Mouse (Mus musculus) heart, embryonic 15.5 days (tissue): ENCODE data around the gene Lzts3. TPM values are rescaled to one million over a fixed set of nuclear protein-coding genes. Genes with fewer than 3 reads are reported as not detected.
"Not testable (repeated sequence)": the region's sequence is repeated elsewhere in the genome, so short reads cannot be mapped to it uniquely, and the experiment has no call there.

Experiments
- ATAC-seq: fragments of 200-750 bp; cut with Nextera tagmentation; replicated peaks from 2 replicates; pipeline ENCODE4 v1.8.0; 2017; ENCODE audit warnings: low read depth, moderate TSS enrichment; ENCODE audit not compliant: insufficient number of reproducible peaks, insufficient read depth, low FRiP score
- H3K27ac ChIP-seq: fragments of 300-500 bp; sonication (generic); 2 replicates; pipeline ENCODE4 v1.5.1; 2015; ENCODE audit warnings: mild to moderate bottlenecking, inconsistent platforms
- H3K27me3 ChIP-seq: fragments of 300-500 bp; sonication (generic); 2 replicates; pipeline ENCODE4 v1.6.1; 2015; ENCODE audit warnings: inconsistent platforms
- H3K36me3 ChIP-seq: fragments of 300-500 bp; sonication (generic); 2 replicates; pipeline ENCODE4 v1.6.1; 2015; ENCODE audit warnings: mild to moderate bottlenecking, inconsistent platforms
- H3K4me1 ChIP-seq: fragments of 300-500 bp; sonication (generic); replicated peaks from 2 replicates; pipeline ENCODE4 v1.6.1; 2015; ENCODE audit warnings: inconsistent platforms
- H3K4me2 ChIP-seq: fragments of 300-500 bp; sonication (generic); 2 replicates; pipeline ENCODE4 v1.6.1; 2015; ENCODE audit warnings: inconsistent platforms, mild to moderate bottlenecking, moderate library complexity
- H3K4me3 ChIP-seq: fragments of 300-500 bp; sonication (generic); 2 replicates; pipeline ENCODE4 v1.5.1; 2015; ENCODE audit warnings: mild to moderate bottlenecking, inconsistent platforms
- H3K9ac ChIP-seq: fragments of 300-500 bp; sonication (generic); 2 replicates; pipeline ENCODE4 v1.6.1; 2015; ENCODE audit warnings: mild to moderate bottlenecking, inconsistent platforms
- H3K9me3 ChIP-seq: fragments of 300-500 bp; sonication (generic); replicated peaks from 2 replicates; pipeline ENCODE4 v1.6.1; 2016; ENCODE audit warnings: inconsistent platforms
- WGBS: fragments of 180-500 bp; shearing (Covaris S2); methylation state at CpG from one replicate; pipeline ENCODE4 v1.1.7; 2015; ENCODE audit warnings: mixed read lengths; 5-methylcytosine and 5-hydroxymethylcytosine counted together
- polyA plus RNA-seq: library from polyadenylated mRNA; unstranded; fragments of >200 nt; fragmentation: Nextera tagmentation; extraction: Ambion mirVana; gene quantifications from 2 replicates; pipeline ENCODE4 v1.2.1, GENCODE M21; 2015

Lzts3 gene
- polyA plus RNA-seq, 1 experiment from 2014 or later, result 1.8 TPM

DNA sequence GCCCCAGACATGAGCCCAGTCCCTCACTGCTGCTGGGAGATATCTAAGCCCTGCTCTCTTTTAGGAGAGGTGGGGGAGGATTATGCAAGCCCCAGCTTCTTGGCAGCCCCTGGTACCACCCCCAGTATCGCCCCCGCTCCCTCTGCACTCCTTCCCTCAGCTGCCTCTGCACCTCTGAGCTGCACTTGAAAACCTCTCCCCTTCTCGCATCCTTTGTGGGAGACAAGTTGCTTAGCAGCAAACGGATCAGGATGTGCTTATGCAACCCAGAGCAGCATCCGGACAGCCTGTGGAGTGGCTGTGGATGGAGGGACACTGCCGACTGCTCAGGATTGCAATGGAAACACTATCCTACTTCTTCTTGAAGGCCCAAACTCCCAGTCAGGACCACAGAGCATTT, 14.9 kb upstream of the Lzts3 start:
- Histone ChIP-seq H3K9ac (no peak overlapping the region), H3K4me1 (no peaks in the 10 kb centered on the region), H3K4me2 (no peak overlapping the region), H3K27ac (no peak overlapping the region), H3K27me3 (no peaks in the 10 kb centered on the region), H3K4me3 (no peak overlapping the region), H3K36me3 (peaks cover 72% of the 10 kb centered on the region), H3K9me3 (no peaks in the 10 kb centered on the region)
- WGBS, result 82% methylated on average over 6 of the region's 6 CpGs
- ATAC-seq, result no peak

DNA sequence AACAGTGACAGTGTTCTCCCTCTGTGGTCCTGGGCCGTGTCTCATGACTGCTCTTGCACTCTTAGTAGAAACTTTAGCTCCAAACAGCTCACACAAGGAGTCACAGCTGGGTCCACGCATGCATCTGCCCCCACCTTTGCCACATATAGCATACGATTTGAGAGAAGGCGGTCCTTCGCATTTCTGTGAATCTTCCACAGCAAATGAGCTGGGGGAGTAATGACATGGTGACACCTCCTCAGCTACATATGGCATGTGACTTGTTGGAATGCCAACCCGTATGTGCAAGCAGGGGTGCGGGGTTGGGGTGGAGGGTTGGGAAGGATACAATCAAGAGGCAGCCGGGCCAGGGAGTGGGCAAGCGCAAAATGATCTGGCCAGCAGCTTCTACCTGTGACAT, 13.9 kb upstream of the Lzts3 start:
- Histone ChIP-seq H3K9ac (no peak overlapping the region), H3K4me3 (no peak overlapping the region), H3K4me1 (no peaks in the 10 kb centered on the region), H3K36me3 (peaks cover 70% of the 10 kb centered on the region), H3K27ac (no peak overlapping the region), H3K9me3 (no peaks in the 10 kb centered on the region), H3K27me3 (no peaks in the 10 kb centered on the region), H3K4me2 (no peak overlapping the region)
- 88% methylated on average over 9 of the region's 9 CpGs for WGBS
- ATAC-seq, result no peak

DNA sequence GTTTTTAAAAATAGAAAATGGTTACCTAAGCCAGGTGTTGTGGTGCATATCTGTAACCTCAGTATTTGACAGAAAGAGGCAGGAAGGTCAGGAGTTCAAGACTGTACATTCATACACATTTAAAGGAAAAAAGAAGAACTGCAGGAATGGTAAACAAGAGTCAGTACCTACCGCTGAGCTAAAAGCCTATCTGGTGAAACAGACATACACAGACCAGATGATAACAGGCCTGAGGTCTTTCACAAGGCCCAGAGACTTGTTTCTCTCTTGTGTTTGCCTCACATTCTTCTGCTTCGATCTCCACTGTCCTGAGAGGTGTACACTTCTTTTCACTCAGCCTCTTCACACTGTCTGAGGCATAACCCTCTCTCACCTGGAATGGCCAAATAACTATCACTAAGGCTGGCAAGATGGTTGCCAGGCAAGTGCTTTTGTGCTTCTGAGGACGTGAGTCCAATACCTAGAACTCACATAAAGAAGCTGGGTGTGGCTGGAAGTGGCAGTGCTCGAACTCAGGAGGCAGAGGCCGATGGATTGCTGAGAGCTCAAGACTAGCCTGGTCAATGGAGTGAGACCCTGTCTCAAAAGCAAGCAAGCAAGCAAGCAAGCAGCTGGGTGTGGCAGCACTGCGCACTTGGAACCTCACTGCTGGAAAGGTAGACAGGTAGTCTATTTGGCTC, 13.2 kb upstream of the Lzts3 start:
- peaks cover 63% of the 10 kb centered on the region for H3K36me3 ChIP-seq
- WGBS, result 91% methylated on average over 6 of the region's 6 CpGs
- H3K9me3 ChIP-seq, result no peaks in the 10 kb centered on the region

DNA sequence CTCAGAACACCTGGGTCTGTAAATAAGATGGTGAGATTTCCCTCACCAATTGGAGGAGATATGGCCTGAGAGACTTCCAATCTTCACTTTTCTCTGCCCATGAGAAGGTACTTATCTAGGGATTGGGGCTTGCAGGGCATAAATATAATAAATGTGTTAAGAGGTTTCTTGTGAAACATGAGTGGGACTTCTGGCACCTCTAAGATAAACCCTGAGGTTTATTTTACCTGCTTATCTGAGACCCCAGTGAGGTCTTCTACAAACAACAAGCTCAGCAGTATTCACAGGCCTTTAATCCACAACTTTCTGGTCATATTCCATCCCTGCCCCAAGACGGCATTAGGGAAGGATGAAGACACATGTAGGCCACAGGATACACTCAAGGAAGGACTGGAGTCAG, 11.2 kb upstream of the Lzts3 start:
- no peak for ATAC-seq
- no peak overlapping the region for H3K9ac ChIP-seq
- 86% methylated on average over 1 of the region's 1 CpGs for WGBS
- no peak overlapping the region for H3K4me3 ChIP-seq
- no peaks in the 10 kb centered on the region for H3K4me1 ChIP-seq
- peaks cover 54% of the 10 kb centered on the region for H3K36me3 ChIP-seq
- H3K27me3 ChIP-seq, result no peaks in the 10 kb centered on the region
- no peak overlapping the region for H3K27ac ChIP-seq
- no peak overlapping the region for H3K4me2 ChIP-seq
- no peaks in the 10 kb centered on the region for H3K9me3 ChIP-seq

More for the DNA sequence above, 13.2 kb upstream of the Lzts3 start:
- H3K27me3 ChIP-seq, result no peaks in the 10 kb centered on the region
- no peak overlapping the region for H3K27ac ChIP-seq
- no peak overlapping the region for H3K4me3 ChIP-seq
- H3K4me1 ChIP-seq, result no peaks in the 10 kb centered on the region
- H3K9ac ChIP-seq, result no peak overlapping the region
- ATAC-seq, result no peak
- H3K4me2 ChIP-seq, result no peak overlapping the region

DNA sequence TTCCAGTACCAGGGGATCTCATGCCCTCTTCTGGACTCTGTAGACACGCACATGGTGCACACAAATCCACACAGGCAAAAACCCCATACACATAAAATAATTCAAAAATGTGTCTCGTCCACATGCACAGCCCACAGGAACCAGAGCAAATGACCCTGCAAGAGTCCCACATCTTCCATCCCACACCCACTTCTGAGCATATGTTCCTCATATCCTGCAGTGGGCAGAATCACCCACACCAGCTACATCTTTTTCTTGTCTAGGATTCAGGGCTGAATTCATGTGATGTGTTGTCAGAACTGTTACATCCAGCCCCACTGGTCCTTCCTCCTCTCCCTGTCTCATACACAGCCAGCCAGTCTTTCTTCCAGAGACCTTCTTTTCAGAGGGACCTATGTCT, 10.7 kb upstream of the Lzts3 start:
- H3K4me2 ChIP-seq, result no peak overlapping the region
- H3K27ac ChIP-seq, result no peak overlapping the region
- WGBS, result 89% methylated on average over 2 of the region's 2 CpGs
- H3K36me3 ChIP-seq, result peaks cover 50% of the 10 kb centered on the region
- no peaks in the 10 kb centered on the region for H3K27me3 ChIP-seq
- no peaks in the 10 kb centered on the region for H3K4me1 ChIP-seq
- H3K9ac ChIP-seq, result no peak overlapping the region
- H3K9me3 ChIP-seq, result no peaks in the 10 kb centered on the region
- no peak overlapping the region for H3K4me3 ChIP-seq
- no peak for ATAC-seq

DNA sequence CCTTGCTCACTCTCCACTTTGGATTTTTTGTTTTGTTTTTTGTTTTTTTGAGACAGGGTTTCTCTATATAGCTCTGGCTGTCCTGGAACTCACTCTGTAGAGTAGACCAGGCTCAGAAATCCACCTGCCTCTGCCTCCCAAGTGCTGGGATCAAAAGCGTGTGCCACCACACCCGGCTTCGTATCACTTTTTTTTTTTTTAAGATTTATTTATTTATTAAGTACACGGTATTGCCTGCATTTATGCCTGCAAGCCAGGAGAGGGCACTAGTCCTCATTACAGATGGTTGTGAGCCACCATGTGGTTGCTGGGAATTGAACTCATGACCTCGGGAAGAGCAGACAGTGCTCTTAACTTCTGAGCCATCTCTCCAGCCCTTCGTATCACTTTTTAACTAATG, 6.4 kb upstream of the Lzts3 start:
- not testable (repeated sequence) for ATAC-seq, H3K9me3 ChIP-seq, H3K4me2 ChIP-seq, H3K27ac ChIP-seq, H3K9ac ChIP-seq, H3K4me3 ChIP-seq, H3K27me3 ChIP-seq, H3K4me1 ChIP-seq
- WGBS, result 78% methylated on average over 6 of the region's 6 CpGs
- peaks cover 15% of the 10 kb centered on the region for H3K36me3 ChIP-seq

DNA sequence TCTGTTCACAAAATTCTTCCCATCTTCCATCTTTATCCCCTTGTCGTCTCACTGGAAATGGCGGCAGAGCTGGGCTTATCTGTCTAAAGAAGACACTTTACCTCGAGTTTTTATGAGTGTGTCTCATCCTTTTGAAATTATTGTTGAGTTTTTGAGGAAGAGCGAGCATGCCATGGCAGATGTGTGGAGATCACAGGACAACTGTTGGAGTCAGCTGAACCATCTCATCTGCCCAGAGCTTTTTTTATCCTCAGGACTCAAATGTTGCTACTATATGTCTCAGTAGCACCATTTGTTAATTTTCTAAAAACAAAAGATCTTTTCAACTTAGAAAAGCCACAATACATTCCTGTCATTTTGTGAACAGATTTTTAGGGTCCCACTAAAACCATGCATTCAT, 2.6 kb upstream of the Lzts3 start:
- Histone ChIP-seq H3K36me3 (no peaks in the 10 kb centered on the region), H3K4me1 (peaks cover 8% of the 10 kb centered on the region), H3K9me3 (no peaks in the 10 kb centered on the region), H3K9ac (no peak overlapping the region), H3K27ac (no peak overlapping the region), H3K27me3 (peaks cover 12% of the 10 kb centered on the region), H3K4me2 (no peak overlapping the region), H3K4me3 (no peak overlapping the region)
- 71% methylated on average over 4 of the region's 4 CpGs for WGBS
- no peak for ATAC-seq

DNA sequence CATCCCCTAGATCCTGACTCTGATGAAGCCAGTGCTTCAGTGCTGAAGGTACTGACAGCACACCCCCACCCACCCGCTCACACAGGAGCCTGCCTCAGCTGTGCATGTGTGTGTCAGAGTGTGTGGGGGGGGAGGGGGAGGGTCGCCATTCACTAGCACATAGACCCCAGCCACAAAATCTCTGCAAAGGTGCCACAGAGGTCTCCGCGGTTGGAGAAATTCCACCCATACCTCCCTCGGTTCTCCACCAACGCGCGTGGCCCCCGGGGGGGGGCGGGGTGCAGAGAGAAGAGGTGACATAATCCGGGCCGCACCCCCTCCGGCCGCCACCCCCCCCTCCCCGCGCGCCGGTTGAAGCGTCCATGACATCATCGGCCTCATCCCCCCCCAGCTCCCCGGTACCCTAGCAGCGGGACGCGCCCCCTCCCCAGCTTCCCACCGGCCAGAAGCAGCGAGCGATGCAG, 374 bp downstream of the Lzts3 start:
- ATAC-seq, result peak; percentile 48
- H3K27ac ChIP-seq, result peak overlapping the region; percentile 34; the same call in 1 of the 2 replicates
- under 1% methylated on average over 25 of the region's 27 CpGs for WGBS

DNA sequence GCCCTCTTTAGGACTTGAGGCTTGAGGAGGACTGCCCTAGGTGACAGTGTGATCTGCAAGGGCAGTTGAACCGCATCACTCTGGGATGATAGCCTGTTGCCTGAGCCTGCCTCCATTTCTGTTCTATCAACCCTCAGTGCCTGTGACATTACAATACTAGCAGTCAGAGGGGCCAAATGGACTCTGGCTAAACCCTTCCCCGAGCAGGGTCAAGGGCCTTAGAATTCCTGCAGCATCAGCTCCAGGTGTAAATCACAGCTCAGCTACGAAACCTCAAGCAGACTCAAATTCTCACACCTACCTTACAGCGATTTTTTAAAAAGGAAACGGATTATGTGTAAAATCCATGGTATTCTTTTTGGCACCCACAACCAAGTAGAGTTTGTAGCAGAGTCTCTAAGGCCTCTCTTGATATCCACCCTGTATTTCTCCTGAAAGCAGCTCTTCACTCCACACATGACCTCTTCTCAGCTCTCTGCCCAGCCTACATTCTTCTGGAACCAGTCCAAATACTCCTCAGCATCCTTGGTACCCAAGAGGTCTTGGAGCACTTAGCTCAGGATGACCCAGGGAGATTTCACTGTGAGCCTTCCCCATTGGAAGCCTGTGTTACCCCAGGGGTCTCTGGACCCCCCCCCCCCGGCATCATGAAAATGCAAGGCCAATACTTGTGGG, 1.1 kb downstream of the Lzts3 start:
- Histone ChIP-seq H3K9me3 (no peaks in the 10 kb centered on the region), H3K4me1 (peaks cover 8% of the 10 kb centered on the region), H3K36me3 (no peaks in the 10 kb centered on the region), H3K27me3 (peaks cover 44% of the 10 kb centered on the region), H3K27ac (no peak overlapping the region), H3K4me2 (peak overlapping the region; percentile 100; the same call in 1 of the 2 replicates), H3K9ac (no peak overlapping the region), H3K4me3 (peak overlapping the region; percentile 78; the same call in 1 of the 2 replicates)
- 61% methylated on average over 6 of the region's 6 CpGs for WGBS
- ATAC-seq, result no peak

More for the DNA sequence above, 374 bp downstream of the Lzts3 start:
- peaks cover 36% of the 10 kb centered on the region for H3K27me3 ChIP-seq
- H3K4me1 ChIP-seq, result peaks cover 8% of the 10 kb centered on the region
- H3K4me3 ChIP-seq, result peak overlapping the region; percentile 78
- H3K36me3 ChIP-seq, result no peaks in the 10 kb centered on the region
- no peaks in the 10 kb centered on the region for H3K9me3 ChIP-seq
- H3K4me2 ChIP-seq, result peak overlapping the region; percentile 100
- peak overlapping the region; percentile 80 for H3K9ac ChIP-seq

DNA sequence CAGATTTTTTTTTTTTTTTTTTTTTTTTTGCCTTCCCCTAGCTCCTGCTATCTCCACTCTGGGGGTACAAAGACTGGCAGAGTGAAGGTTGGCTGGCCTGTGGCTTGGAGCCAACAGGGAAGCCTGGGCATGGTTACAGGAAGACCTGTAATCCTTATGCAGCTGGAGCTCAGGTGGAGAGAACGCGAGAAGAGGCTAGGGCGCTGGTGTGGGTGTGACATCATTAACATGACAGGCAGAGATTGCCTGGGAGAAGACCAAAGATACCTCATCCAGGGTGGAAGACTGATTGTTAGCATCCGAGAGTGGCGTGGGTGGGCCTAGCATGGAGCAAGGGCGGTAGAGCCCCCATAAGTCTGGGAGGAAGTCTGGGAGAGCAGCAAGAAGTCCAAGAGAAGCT, 3.3 kb downstream of the Lzts3 start:
- H3K4me1 ChIP-seq, result peaks cover 29% of the 10 kb centered on the region
- 76% methylated on average over 6 of the region's 6 CpGs for WGBS
- H3K27me3 ChIP-seq, result peaks cover 66% of the 10 kb centered on the region
- no peak overlapping the region for H3K27ac ChIP-seq
- no peak for ATAC-seq
- H3K9me3 ChIP-seq, result no peaks in the 10 kb centered on the region
- H3K36me3 ChIP-seq, result no peaks in the 10 kb centered on the region
- H3K4me2 ChIP-seq, result no peak overlapping the region
- no peak overlapping the region for H3K9ac ChIP-seq
- H3K4me3 ChIP-seq, result no peak overlapping the region

DNA sequence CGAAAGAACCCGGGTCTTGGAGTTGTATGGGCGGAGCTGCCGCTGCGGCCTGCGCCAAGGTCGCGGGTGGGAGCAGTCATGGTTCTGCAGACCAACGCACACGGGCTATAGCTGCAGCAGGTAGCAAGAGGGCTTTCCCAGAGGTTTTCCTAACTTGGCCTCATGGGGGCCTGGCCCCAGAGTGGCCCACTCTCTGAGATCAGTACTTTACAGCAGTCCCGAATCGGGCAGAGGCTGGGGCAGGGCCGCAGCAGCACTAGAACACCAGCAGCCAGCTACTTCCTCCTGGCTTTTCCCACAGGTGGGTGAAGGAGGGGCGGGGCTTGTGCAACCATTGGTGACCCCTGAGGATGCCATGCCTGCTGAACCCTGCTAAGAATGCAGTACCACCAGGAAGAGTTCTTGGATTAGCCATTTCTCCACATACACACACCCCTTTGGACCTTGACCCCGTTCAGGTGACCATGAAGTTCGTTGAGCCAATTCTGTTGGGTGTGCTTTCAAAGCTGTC, 4.4 kb downstream of the Lzts3 start:
- WGBS, result 27% methylated on average over 16 of the region's 16 CpGs
- H3K4me3 ChIP-seq, result no peak overlapping the region
- no peak overlapping the region for H3K9ac ChIP-seq
- peaks cover 32% of the 10 kb centered on the region for H3K4me1 ChIP-seq
- no peak for ATAC-seq
- H3K27ac ChIP-seq, result no peak overlapping the region
- no peaks in the 10 kb centered on the region for H3K36me3 ChIP-seq
- H3K4me2 ChIP-seq, result no peak overlapping the region
- peaks cover 76% of the 10 kb centered on the region for H3K27me3 ChIP-seq
- no peaks in the 10 kb centered on the region for H3K9me3 ChIP-seq
